In the genomic region with DNA sequence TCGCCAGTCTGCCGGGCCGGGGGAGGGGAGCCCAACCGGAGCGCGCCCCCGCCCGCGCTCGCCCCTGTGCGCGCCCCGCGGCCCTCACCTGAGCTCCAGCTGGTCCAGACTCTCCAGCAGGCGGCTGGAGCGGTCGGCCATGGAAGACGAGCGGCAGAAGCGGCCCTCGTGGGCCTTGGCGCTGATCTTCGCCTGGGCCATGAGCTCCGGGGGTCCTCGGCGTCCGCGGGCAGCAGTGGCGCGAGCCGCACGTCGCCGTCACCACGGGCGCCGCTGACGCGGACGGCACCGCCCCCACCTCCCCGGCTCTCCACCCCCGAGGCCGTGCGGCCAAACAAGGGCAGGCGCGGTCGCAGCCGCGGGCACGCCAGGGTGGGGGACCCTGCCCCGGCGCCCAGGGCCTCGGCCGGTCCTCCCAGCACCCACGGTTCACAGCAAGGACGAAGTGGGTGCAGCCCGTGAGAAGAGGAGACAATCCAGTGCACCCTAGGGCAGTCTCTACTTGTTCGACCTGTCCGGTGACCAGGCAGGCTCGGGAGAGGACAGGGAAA, we compare ENCODE assay signal across 7 mouse cellular contexts. TPM values are rescaled to one million over a fixed set of nuclear protein-coding genes. Genes with fewer than 3 reads are reported as not detected.
DNase-seq lines count a peak whose midpoint lies in the region; ATAC-seq lines count a peak whose summit lies in the region.

TSS of gene Bag2 (minus strand) at position 305 of the 551 bp plus-strand sequence.

- under 1% methylated on average over 53 of the region's 61 CpGs for WGBS in limb, embryonic 11.5 days
- WGBS in midbrain, embryonic 12.5 days = under 1% methylated on average over 60 of the region's 61 CpGs

- peak within 1 kb of the TSS; percentile 64 for H3K4me3 ChIP-seq in limb, embryonic 11.5 days (ENCODE audit: low read depth, low read length)
- H3K4me3 ChIP-seq in midbrain, embryonic 12.5 days = peak within 1 kb of the TSS; percentile 66

- peak; percentile 81 to 91 for DNase-seq in adrenal gland, adult (ENCODE audit: inconsistent age in 2 of 2, low spot score in 1 of 2)
- peak; percentile 68 for DNase-seq in gastrocnemius, postnatal 14 days
- DNase-seq in induced T-regulatory cell, adult 2 months (ENCODE audit: low read depth) = peak; percentile 61
- DNase-seq in limb, embryonic 11.5 days (ENCODE audit: low spot score) = peak; percentile 77
- DNase-seq in spleen, adult 18-20 months = peak; percentile 20 to 50

- no peaks in the 10 kb centered on the region; the same call in 1 of the 2 replicates for H3K36me3 ChIP-seq in limb, embryonic 11.5 days (ENCODE audit: control insufficient read depth, insufficient read depth, low read length)
- peaks cover 11% of the 10 kb centered on the region for H3K36me3 ChIP-seq in midbrain, embryonic 12.5 days

- intact Hi-C loops in gastrocnemius, postnatal 14 days (cut with DNase I; ENCODE audit: low total_unique reads) = no loop called here

- ATAC-seq in common myeloid progenitor, adult 5-6 weeks (replicated peaks; ENCODE audit: low read depth, poor library complexity, severe bottlenecking) = peak; percentile 66
- ATAC-seq in limb, embryonic 11.5 days (ENCODE audit: insufficient number of reproducible peaks, low FRiP score, low TSS enrichment, low read depth) = peak; percentile 82
- peak; percentile 88 for ATAC-seq in midbrain, embryonic 12.5 days (ENCODE audit: low FRiP score, low read depth)

- peak within 1 kb of the TSS; percentile 79 for H3K9ac ChIP-seq in limb, embryonic 11.5 days (ENCODE audit: low read length)
- H3K9ac ChIP-seq in midbrain, embryonic 12.5 days (replicated peaks) = peak within 1 kb of the TSS; percentile 67

- 0 out of 2 replicates have a peak within 1 kb of the TSS, but pooled peaks have one; percentile 21 for H3K27ac ChIP-seq in limb, embryonic 11.5 days (replicated peaks; ENCODE audit: low read depth, low read length)
- H3K27ac ChIP-seq in midbrain, embryonic 12.5 days (replicated peaks) = no peak within 1 kb of the TSS

- peak within 1 kb of the TSS; percentile 84 for H3K4me2 ChIP-seq in limb, embryonic 11.5 days (ENCODE audit: low read depth, severe bottlenecking)
- H3K4me2 ChIP-seq in midbrain, embryonic 12.5 days (replicated peaks) = peak within 1 kb of the TSS; percentile 95

- no peaks in the 10 kb centered on the region for H3K27me3 ChIP-seq in limb, embryonic 11.5 days (ENCODE audit: control insufficient read depth, insufficient read depth, low read length)
- 0 out of 2 replicates have a peak, but pooled peaks cover 9% of the 10 kb centered on the region for H3K27me3 ChIP-seq in midbrain, embryonic 12.5 days

- no peaks in the 10 kb centered on the region for H3K9me3 ChIP-seq in limb, embryonic 11.5 days (ENCODE audit: control insufficient read depth, low read length)
- no peaks in the 10 kb centered on the region for H3K9me3 ChIP-seq in midbrain, embryonic 12.5 days

- 0 out of 2 replicates have a peak, but pooled peaks cover 3% of the 10 kb centered on the region for H3K4me1 ChIP-seq in limb, embryonic 11.5 days (ENCODE audit: control insufficient read depth, insufficient read depth, low read length)
- peaks cover 16% of the 10 kb centered on the region for H3K4me1 ChIP-seq in midbrain, embryonic 12.5 days

RNA-seq across cellular contexts. Expression of gene Bag2, which starts in this region (rescaled TPM):
- total RNA-seq in common myeloid progenitor, adult 5-6 weeks (2017) = 35.4 and 43.8 TPM in 2 replicates
- 10 to 100 TPM; 16.6 to 24.6 TPM for total RNA-seq in gastrocnemius, postnatal 14 days (2021)
- 58.3 and 59.5 TPM in 2 replicates for polyA plus RNA-seq in limb, embryonic 11.5 days (2014; fragmentation: Nextera tagmentation; extraction: Ambion mirVana)
- polyA plus RNA-seq in midbrain, embryonic 12.5 days (2016; fragmentation: Nextera tagmentation; extraction: Ambion mirVana) = 20.6 and 21.7 TPM in 2 replicates

Comparison
In these comparisons a context has a peak if more than half of its experiments do, and no peak if none do; other contexts are left out.
1. DNase-seq: peak in every context shown above with its lines; median percentile 86 in adrenal gland, adult; 77 in limb, embryonic 11.5 days; 68 in gastrocnemius, postnatal 14 days; 61 in induced T-regulatory cell, adult 2 months; 35 in spleen, adult 18-20 months.